Mouse (Mus musculus) liver, embryonic 15.5 days (tissue): ENCODE data around the gene Bbs7. TPM values are rescaled to one million over a fixed set of nuclear protein-coding genes. Genes with fewer than 3 reads are reported as not detected.

Source experiments
- ATAC-seq: fragments of 200-750 bp; cut with Nextera tagmentation; 2 replicates; pipeline ENCODE4 v1.8.0; 2017; ENCODE audit warnings: moderate number of reproducible peaks, mild to moderate bottlenecking, moderate library complexity; ENCODE audit not compliant: insufficient read depth
- H3K27ac ChIP-seq: fragments of 300-500 bp; sonication (generic); replicated peaks from 2 replicates; pipeline ENCODE4 v1.5.1; 2015; ENCODE audit warnings: mild to moderate bottlenecking, inconsistent platforms
- H3K27me3 ChIP-seq: fragments of 300-500 bp; sonication (generic); 2 replicates; pipeline ENCODE4 v1.6.1; 2015; ENCODE audit warnings: mild to moderate bottlenecking, inconsistent platforms
- H3K36me3 ChIP-seq: fragments of 300-500 bp; sonication (generic); replicated peaks from 2 replicates; pipeline ENCODE4 v1.6.1; 2015; ENCODE audit warnings: moderate library complexity, mild to moderate bottlenecking, inconsistent platforms
- H3K4me1 ChIP-seq: fragments of 300-500 bp; sonication (generic); replicated peaks from 2 replicates; pipeline ENCODE4 v1.6.1; 2015; ENCODE audit warnings: inconsistent platforms
- H3K4me2 ChIP-seq: fragments of 300-500 bp; sonication (generic); 2 replicates; pipeline ENCODE4 v1.6.1; 2015; ENCODE audit warnings: moderate library complexity, mild to moderate bottlenecking, inconsistent platforms
- H3K4me3 ChIP-seq: fragments of 300-500 bp; sonication (generic); replicated peaks from 2 replicates; pipeline ENCODE4 v1.5.1; 2015; ENCODE audit warnings: mild to moderate bottlenecking, inconsistent platforms
- H3K9ac ChIP-seq: fragments of 300-500 bp; sonication (generic); 2 replicates; pipeline ENCODE4 v1.6.1; 2015; ENCODE audit warnings: moderate library complexity, mild to moderate bottlenecking, inconsistent platforms
- H3K9me3 ChIP-seq: fragments of 300-500 bp; sonication (generic); replicated peaks from 2 replicates; pipeline ENCODE4 v1.6.1; 2016; ENCODE audit warnings: inconsistent platforms
- WGBS: fragments of 180-500 bp; shearing (Covaris S2); methylation state at CpG from one replicate; pipeline ENCODE4 v1.1.7; 2015; ENCODE audit warnings: mixed read lengths; ENCODE audit not compliant: insufficient replicate concordance; 5-methylcytosine and 5-hydroxymethylcytosine counted together
- polyA plus RNA-seq: library from polyadenylated mRNA; unstranded; fragments of >200 nt; fragmentation: Nextera tagmentation; extraction: Ambion mirVana; gene quantifications from 2 replicates; pipeline ENCODE4 v1.2.1, GENCODE M21; 2015

Bbs7 gene
- polyA plus RNA-seq, 1 experiment from 2014 or later = 8.9 TPM

DNA sequence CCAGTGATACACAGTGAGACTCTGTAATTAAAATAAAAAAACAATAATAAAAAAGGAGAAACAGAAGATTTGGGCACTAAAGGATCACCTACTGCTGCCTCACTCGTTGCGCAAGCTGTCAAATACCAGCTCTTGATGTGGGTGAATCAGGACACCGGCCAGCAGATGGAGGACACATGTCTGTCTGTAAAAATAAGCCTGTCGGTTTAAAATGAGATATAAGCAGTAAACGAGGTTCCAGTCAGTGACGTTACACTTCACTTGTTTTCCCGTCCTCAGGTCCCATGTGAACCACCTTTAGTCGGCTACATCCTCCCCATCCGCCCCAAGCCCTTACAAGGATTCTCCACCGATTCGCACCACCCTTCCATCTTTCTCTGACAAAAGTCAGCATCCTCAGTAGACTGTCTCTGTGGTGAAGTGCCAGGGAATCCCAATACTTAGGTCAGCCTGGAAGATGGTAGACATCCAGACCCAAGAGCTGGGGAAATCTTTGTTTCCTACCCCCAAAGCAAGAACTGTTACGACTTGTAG lies 61.4 kb downstream of the Bbs7 start:
- Histone ChIP-seq H3K4me2 (peak overlapping the region; percentile 73), H3K4me3 (peak overlapping the region; percentile 86), H3K27me3 (peaks cover 10% of the 10 kb centered on the region; the same call in 1 of the 2 replicates), H3K9ac (peak overlapping the region; percentile 83; the same call in 1 of the 2 replicates), H3K36me3 (peaks cover 31% of the 10 kb centered on the region), H3K4me1 (peaks cover 19% of the 10 kb centered on the region), H3K27ac (no peak overlapping the region), H3K9me3 (no peaks in the 10 kb centered on the region)
- WGBS = 20% methylated on average over 12 of the region's 12 CpGs
- no peak for ATAC-seq

DNA sequence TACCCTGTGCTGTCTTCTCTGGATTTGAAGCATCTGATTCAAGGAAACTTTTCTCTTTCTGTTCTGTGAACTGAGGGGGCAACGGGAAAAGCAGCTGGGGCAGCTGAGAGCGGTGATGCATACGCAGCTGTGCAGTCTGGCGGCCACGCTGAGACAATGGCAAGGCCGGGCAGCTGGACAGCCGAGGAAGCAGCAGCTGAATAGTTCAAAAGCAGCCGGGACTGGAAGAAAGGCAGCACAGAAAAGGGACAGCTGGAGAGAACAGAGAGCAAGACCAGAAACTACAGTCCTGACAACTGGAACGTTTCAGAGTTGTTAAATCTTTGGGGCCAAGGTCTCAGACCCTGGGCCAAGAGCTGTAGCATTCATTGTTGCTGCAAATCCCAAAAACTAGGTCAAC lies 61.9 kb downstream of the Bbs7 start:
- Histone ChIP-seq H3K4me2 (peak overlapping the region; percentile 73), H3K9me3 (no peaks in the 10 kb centered on the region), H3K9ac (no peak overlapping the region), H3K27me3 (peaks cover 10% of the 10 kb centered on the region; the same call in 1 of the 2 replicates), H3K36me3 (peaks cover 25% of the 10 kb centered on the region), H3K4me3 (no peak overlapping the region), H3K27ac (no peak overlapping the region), H3K4me1 (peaks cover 19% of the 10 kb centered on the region)
- ATAC-seq = no peak
- 49% methylated on average over 9 of the region's 9 CpGs for WGBS

DNA sequence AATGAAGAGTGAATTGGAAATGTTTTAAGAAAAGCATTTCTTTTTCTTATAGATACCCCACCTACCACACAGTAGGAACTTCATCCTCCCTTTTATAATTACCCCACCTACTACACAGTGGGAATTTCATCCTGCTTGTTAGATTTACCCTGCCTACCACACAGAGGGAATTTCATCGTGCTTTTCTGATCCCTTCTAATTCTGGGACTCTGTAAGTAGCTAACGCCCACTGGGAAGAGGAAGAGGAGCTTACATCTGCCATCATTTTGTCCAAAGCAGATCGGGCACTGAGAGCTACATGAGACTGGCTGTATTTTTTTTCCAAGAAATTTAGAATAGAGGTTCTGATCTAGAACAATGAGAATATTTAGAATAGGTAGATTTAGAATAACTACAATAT lies 68.3 kb downstream of the Bbs7 start:
- Histone ChIP-seq H3K27ac (no peak overlapping the region), H3K4me3 (no peak overlapping the region), H3K4me2 (no peak overlapping the region), H3K27me3 (no peaks in the 10 kb centered on the region), H3K4me1 (no peaks in the 10 kb centered on the region), H3K9me3 (no peaks in the 10 kb centered on the region), H3K36me3 (no peaks in the 10 kb centered on the region), H3K9ac (no peak overlapping the region)
- WGBS = 62% methylated on average over 3 of the region's 3 CpGs
- ATAC-seq = no peak

DNA sequence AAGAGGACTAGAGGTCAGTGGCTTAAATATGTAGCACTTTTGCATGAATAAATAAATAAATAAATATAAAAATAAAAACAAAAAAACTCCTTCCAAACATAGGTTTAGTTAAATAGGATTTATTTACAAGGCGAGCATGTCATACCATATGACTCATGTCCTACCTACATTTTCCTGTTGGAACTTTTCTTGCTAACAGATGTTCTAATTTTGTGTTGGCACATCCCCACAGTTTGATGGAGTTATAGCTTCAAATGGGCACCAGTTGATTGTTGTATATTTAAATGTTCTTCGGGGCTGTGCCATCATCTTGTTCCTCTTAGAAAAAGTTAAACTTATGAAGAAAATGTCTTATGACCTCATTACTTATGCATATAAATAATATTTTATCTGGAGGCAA lies 71.9 kb downstream of the Bbs7 start:
- WGBS = 44% methylated on average over 2 of the region's 2 CpGs
- no peak for ATAC-seq
- Histone ChIP-seq H3K27ac (no peak overlapping the region), H3K36me3 (no peaks in the 10 kb centered on the region), H3K4me1 (no peaks in the 10 kb centered on the region), H3K4me3 (no peak overlapping the region), H3K27me3 (no peaks in the 10 kb centered on the region), H3K9me3 (no peaks in the 10 kb centered on the region), H3K4me2 (no peak overlapping the region), H3K9ac (no peak overlapping the region)

DNA sequence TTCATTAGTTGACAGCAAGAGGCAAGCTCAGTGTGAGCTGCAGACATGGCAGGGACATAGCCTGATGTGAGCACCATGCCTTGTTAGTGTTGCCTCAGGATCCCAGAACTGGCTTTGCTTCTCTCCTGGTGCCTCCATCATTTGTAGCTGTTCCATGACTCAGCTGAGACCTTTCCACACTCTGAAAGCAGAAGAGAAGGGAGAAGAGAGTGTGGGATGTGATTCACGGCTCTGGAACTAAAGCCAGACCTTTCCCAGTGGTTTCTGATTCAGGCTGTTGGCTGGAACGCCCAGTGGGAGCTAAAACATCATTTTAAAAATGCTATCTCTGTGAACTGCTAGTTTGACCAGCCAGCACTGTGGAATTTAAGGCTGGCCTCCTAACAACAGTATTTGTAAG lies 72.5 kb downstream of the Bbs7 start:
- no peak for ATAC-seq

DNA sequence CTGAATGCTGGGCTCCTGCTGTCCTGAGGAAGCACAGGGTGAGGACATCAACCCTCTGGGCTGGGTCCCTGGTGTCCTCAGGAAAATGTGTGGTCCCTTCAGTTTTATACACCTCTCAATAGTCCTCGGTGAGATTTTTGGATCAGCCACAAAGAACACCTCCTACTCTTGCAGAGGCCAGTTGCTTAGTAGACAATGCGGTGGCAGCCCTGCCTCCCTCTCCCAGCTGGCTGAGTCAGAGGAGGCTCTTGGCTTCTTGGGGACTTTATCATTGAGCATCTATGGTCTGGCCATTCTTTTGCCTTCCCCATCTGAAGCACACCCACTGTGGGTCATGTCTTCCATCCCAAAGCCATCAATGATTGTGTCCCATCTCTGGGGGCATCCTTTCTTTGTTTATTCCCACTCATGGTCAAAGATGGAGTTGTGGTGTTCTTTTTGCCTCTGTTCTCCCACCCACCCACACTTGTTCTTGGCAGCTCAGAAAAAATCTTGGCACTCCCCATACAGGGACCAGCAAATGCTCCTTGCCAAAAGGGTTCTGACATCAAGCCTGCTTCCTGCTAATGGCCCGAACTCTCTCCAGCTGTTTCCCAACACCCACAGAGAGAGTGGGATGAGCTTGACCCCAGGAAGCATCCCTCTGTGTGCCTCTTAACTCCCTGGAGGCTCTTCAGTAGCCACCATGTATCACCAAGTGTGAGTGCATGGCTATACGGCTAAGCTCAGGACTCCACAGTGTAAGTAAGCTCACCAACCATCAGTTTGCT lies 75.4 kb downstream of the Bbs7 start:
- no peak overlapping the region for H3K9ac ChIP-seq
- H3K36me3 ChIP-seq = no peaks in the 10 kb centered on the region
- H3K27me3 ChIP-seq = peaks cover 6% of the 10 kb centered on the region
- no peak overlapping the region for H3K4me2 ChIP-seq
- no peak for ATAC-seq
- H3K9me3 ChIP-seq = no peaks in the 10 kb centered on the region
- WGBS = 60% methylated on average over 4 of the region's 4 CpGs
- H3K27ac ChIP-seq = no peak overlapping the region
- H3K4me3 ChIP-seq = no peak overlapping the region
- peaks cover under 1% of the 10 kb centered on the region; the same call in 1 of the 2 replicates for H3K4me1 ChIP-seq

More for the DNA sequence above, 72.5 kb downstream of the Bbs7 start:
- Histone ChIP-seq H3K36me3 (no peaks in the 10 kb centered on the region), H3K27ac (no peak overlapping the region), H3K9me3 (no peaks in the 10 kb centered on the region), H3K4me1 (no peaks in the 10 kb centered on the region), H3K4me3 (no peak overlapping the region), H3K27me3 (no peaks in the 10 kb centered on the region), H3K9ac (no peak overlapping the region), H3K4me2 (no peak overlapping the region)
- 43% methylated on average over 2 of the region's 2 CpGs for WGBS

DNA sequence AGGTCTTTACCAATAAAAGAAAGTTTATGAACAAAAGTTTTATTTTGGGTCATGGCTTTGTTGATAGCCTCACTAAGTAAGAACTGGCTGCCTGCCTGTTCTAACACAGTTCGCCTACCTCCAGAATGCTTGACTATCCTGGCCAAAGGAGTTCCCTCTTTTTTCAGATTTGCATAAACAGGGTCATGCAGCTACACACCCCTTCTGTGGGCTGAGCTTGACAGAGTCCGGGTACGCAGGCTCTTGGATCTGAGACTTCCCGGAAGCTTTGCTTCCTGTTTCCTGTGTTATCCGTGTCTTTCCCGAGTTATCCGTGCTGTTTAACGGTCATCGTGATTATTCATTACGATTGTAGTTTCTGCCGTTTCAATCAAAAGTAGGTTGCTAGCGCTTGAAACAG lies 77.2 kb downstream of the Bbs7 start:
- Histone ChIP-seq H3K4me2 (no peak overlapping the region), H3K9ac (no peak overlapping the region), H3K36me3 (no peaks in the 10 kb centered on the region), H3K27ac (no peak overlapping the region), H3K9me3 (no peaks in the 10 kb centered on the region), H3K4me3 (no peak overlapping the region), H3K4me1 (peaks cover 4% of the 10 kb centered on the region; the same call in 1 of the 2 replicates), H3K27me3 (peaks cover 24% of the 10 kb centered on the region)
- WGBS = 62% methylated on average over 12 of the region's 12 CpGs
- ATAC-seq = no peak

DNA sequence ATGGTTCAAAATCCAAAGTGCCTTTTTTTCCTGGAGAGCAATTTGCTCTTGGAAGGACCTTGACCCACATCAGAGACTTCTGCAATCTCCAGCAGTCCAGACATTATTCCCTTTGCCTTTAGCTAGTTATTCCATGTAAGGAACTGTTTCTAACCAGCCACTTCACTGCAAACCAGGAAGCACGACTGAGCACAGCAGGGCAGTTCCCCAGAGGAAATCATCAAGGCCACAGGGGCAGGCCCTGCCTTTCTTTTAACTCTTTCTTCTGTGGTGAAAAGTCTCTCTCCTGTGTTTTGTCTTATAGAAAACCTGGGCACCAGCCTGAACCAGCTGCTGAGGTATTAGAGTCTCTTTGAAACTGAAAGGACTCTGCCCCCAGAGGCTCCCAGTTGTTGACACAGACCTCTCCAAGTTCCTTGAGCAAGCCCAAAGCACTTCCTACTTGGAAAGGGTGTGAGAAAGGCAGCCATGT lies 80.0 kb downstream of the Bbs7 start:
- Histone ChIP-seq H3K36me3 (no peaks in the 10 kb centered on the region), H3K4me1 (peaks cover 4% of the 10 kb centered on the region; the same call in 1 of the 2 replicates), H3K9ac (no peak overlapping the region), H3K9me3 (no peaks in the 10 kb centered on the region), H3K4me2 (0 out of 2 replicates have a peak overlapping the region, but pooled peaks have one; percentile 6), H3K27ac (no peak overlapping the region), H3K4me3 (no peak overlapping the region), H3K27me3 (peaks cover 28% of the 10 kb centered on the region)
- 6% methylated on average over 1 of the region's 1 CpGs for WGBS
- ATAC-seq = no peak

DNA sequence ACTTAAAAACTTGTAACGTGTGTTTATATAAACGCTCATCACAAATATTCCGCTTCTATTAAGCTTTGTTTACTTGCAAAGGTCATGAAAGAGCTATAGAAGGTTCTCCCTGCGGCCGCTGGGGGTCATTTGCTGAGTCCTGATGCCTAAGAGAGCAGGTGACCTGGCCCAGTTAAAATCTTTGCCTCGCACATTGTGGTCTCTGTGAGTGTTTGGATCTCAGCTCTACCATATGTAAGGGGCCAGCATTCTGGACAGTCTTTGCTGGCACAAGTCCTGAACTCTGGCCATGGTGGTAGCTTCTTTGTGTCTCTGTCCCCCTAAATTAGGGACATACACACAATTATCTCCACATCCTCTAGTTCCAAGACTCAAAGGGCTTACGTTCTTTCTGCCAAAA lies 80.5 kb downstream of the Bbs7 start:
- Histone ChIP-seq H3K4me3 (no peak overlapping the region), H3K36me3 (no peaks in the 10 kb centered on the region), H3K4me1 (peaks cover 4% of the 10 kb centered on the region; the same call in 1 of the 2 replicates), H3K27me3 (peaks cover 28% of the 10 kb centered on the region), H3K27ac (no peak overlapping the region), H3K9me3 (no peaks in the 10 kb centered on the region), H3K9ac (no peak overlapping the region), H3K4me2 (peak overlapping the region; percentile 6; the same call in 1 of the 2 replicates)
- 44% methylated on average over 7 of the region's 7 CpGs for WGBS
- no peak for ATAC-seq

DNA sequence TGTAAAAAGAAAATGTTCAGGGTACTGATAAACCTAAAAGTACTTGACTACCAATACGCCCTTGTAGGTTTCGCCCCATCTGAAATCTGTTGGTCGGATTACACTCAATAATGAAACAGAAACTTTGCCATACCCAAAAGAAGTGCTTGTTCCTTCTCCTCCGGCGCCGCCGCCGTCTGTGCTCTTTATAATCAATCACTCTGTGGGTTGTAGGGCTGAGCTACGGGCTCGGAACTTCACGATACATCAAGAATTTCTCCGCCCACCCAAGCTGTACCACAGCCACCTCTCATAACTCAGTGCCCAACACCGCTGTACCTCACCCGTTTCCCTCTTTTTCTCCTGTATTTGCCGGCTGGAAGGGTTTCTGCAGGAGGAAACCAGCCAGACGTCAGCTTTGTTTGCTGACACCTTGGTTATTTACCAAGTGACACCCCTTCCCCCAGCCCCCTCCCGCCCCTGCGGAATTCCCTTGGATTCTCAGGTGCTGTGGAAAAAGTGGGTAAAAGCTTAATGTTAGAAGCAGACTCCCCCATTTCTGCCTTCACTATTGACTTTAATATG lies 81.2 kb downstream of the Bbs7 start:
- H3K4me2 ChIP-seq = peak overlapping the region; percentile 56
- H3K36me3 ChIP-seq = no peaks in the 10 kb centered on the region
- H3K4me3 ChIP-seq = peak overlapping the region; percentile 40
- peaks cover 4% of the 10 kb centered on the region; the same call in 1 of the 2 replicates for H3K4me1 ChIP-seq
- ATAC-seq = no peak
- H3K9me3 ChIP-seq = no peaks in the 10 kb centered on the region
- WGBS = 6% methylated on average over 18 of the region's 18 CpGs
- peaks cover 28% of the 10 kb centered on the region for H3K27me3 ChIP-seq
- no peak overlapping the region for H3K9ac ChIP-seq
- H3K27ac ChIP-seq = no peak overlapping the region

DNA sequence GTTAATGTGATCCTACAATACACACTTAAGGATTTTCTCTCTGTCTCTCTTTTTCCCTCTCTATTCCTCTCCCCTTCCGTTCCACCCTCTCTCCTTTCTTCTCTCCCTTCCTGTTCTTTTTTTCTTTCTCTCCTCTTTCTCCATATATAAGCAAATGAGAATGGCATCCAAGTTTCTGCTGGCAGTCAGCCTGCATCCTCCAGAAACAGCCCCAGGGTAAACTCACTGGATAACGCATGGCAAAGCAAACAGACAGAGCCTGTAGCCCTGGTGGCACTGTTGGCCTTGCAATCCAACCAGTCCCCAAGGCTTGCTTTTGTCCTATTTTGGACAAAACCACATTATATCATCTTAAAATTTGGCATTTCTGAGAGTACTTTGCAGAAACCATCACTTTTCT lies 82.0 kb downstream of the Bbs7 start:
- no peak for ATAC-seq
- no peak overlapping the region for H3K27ac ChIP-seq
- no peak overlapping the region for H3K4me3 ChIP-seq
- WGBS = 58% methylated on average over 2 of the region's 2 CpGs
- no peaks in the 10 kb centered on the region for H3K9me3 ChIP-seq
- H3K4me2 ChIP-seq = no peak overlapping the region
- peaks cover 28% of the 10 kb centered on the region for H3K27me3 ChIP-seq
- H3K4me1 ChIP-seq = peaks cover 4% of the 10 kb centered on the region; the same call in 1 of the 2 replicates
- no peaks in the 10 kb centered on the region for H3K36me3 ChIP-seq
- no peak overlapping the region for H3K9ac ChIP-seq
